Mouse (Mus musculus) cerebellum, postnatal 36 days (tissue): Measurements from ENCODE around the gene Tmco5b.

ENCODE experiments used
- DNase-seq, 2 experiments: peaks; one replicate each; pipeline ENCODE4 v3.0.0; 2021 to 2022; ENCODE audit warnings: mixed read lengths in 2 of 2

Gene Tmco5b

DNA sequence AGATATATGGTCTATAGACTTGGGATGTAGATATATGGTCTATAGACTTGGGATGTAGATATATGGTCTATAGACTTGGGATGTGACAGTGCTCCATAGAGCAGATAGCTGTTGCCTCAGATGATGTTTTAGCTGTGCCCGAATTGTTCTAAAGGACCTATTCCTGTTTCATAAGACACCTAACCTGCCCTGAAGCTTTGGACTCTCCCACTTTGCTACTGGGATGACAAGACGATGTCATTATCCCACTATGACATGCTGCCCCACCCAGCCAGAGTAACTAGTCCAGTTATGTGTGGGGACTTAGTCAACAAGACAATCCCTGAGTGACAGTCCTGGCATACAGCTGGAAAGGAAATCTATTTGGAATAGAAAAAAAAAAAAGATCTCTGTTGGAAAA is at the start of gene Tmco5b:
Gene Tmco5b (plus strand): TSS at position 301 of the 400 bp plus-strand sequence.
- DNase-seq, result no peak

DNA sequence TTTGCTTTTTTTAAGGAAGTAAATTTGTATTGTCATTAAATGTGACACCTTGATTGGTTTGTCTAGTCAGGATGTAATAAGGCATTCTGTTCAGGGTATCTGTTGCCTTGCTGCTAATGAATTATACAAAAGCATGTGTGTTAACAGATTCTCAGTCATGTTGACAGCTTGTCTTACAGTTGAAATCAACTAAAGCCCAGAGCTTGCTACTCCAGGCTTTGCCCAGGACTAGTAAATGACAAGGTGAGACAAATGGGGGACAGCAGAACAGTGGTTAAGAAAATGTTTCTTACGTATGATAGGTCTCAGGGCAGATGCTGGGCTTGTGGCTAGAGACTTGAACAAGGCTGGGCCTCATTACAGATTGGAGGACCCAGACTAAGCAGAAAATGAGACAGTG is 48.5 kb upstream of the Tmco5b start:
- no peak for DNase-seq

DNA sequence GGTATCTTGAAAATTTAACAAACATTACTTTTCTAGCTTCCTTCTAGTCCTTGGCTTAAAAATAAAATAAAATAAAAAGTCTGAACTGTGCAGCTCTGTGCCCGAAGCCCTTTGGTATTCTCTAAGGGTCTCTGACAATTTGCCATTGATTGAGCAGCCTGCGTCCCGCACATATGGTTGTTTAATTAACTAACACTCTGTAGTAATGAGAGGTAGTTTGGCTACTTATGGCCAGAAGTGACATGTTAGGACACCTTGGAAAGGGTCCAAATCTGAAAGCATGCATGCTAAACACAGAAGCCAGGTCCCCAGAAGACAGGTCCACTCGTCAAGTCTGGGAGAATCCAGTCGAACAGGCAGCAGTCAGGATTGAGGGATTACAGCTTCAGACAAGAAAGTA is 46.7 kb upstream of the Tmco5b start:
- no peak for DNase-seq

DNA sequence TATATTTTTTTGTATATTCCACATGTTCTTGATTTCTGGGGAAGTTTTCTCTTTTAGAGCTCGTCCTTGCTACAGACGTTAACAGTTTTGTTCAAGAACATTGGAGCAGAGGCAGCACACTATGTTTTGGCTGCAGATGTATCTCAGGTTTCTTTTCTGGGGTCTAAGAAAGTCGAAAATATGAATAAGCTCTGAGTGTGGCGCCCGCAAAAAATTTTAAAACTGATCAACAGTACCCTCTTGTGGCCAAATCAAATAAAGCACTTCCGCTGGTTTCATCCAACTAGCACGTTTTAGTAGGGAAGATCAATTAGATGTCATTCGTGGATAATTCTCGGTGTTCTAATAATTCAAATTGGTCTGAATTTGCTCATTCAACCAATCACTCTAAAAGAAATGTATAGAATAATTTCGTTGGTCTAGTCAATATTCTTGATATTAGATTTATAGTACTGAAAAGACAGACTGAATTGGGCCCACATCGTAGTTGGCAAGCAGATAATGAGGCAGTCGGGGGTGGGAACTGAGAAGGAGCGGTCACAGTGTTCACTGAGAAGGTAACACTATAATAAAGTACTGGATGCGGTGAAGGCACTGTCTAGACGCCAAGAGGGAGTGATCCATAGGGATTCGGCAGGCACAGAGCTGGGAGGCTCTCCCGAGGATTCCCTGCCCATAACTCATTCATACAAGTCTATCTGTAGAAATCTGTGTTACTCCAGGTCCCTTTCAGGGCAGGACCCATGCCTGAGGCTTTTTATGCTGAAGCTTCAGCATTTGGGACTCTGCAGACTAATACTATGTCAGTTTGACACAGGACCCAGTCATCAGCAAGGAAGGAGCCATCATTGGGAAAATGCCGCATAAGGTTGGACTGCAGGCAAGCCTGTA is 17.1 kb downstream of the Tmco5b start:
- DNase-seq, result peak in 1 of 2 experiments; percentile 54

DNA sequence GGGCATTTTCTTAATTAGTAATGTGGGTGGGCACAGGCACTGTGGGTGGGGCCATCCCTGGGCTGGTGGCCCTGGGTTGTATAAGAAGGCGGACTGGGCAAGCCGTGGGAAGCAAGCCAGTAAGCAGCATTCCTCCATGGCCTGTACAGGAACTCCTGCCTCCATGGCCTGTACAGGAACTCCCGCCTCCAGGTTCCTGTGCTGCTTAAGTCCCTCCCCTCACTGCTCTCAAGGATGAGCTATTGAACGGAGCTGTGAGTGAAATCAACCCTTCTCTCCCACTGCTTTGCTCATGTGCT is 17.7 kb downstream of the Tmco5b start:
- DNase-seq, result no peak

DNA sequence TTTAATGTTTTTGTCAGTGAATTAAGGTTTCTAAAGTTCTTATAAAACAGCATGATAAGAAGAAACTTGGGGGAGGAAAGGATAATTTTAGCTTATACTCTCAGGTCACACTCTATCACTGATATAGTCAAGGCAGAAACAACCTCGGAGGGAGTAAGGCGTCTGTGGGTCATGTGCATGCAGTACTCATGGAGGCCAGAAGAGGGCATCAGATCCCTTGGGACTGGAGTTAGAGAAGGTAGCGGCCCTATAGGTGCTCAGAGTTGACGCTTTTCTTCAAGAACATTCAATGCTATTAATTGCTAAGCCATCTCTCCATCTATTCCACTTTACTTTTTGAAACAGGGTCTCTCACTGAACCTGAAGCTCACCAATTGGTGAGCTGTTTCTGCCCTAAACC is 19.8 kb downstream of the Tmco5b start:
- peak; percentile 81 to 86 for DNase-seq

DNA sequence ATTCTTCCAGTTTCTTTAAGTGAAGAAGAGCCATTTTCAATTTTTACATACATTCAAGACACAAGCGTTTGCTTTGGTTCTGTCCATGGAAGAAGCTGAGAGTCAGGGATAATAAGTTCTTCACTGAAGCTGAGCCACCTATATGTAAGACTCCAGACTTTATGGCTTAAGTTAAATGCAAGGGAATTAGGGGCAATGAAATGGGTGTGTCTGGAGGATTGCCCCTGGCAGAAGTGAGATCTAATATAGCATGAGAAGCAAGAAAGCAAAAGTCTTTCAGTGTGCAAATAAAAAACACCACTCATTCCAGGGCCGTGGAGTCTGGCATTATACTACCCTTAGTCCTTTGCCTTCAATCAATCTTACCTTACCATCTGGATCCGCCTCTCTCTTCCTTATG is 25.7 kb downstream of the Tmco5b start:
- DNase-seq, result no peak

DNA sequence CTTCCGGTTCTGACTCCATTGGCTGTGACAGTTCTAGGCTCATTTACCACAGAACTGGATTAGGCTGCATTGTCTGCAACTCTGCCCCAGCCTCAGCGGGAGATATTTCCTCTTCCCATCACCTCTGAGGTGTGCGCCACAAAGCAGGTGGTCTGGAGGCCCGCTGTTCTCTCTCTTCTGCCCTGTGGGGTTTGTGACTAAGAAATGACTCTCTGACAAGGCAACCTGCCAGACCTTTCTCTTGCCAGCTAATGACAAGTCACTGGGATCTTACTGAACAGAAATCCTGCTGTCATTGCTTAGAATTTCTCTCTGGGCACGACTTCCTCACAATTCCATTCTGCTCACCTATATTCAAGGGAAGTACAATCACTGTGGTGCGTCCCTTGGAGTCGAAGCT is 37.5 kb downstream of the Tmco5b start:
- DNase-seq, result peak; percentile 68 to 84

DNA sequence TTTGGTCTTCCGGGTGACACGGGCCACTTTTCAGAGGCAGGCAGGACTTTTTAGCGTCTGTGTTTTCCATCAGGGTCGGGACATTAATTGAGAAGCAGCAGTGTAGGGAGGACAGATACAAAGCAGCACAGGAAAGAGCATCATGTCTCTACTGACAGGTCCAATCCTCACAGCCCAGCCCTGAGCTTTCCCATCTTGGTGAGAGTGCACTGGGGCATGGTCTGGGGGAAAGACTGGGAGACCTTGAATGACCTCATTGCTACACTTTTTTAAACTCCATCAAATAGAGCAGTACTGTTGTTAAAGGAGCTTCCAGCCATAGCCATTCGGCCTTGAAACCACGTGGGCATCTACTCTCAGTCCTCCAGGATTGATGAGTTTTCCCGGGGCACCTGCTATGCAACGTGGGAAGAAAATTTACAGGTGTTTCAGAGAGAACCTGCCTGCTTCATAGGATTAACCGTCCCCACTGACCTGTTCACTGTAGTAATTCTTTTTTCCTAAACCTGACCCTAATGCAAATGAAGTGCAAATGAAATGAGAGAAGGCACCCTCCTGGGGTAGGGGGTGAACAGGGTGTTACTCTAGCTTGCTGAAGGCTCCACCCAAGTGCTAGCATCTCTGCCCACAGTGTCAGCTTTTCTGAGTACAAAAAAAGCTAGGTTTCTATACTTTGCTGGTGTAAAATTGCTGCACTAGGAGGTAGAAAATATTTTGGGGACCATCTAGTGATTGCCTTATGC is 48.4 kb downstream of the Tmco5b start:
- no peak for DNase-seq

DNA sequence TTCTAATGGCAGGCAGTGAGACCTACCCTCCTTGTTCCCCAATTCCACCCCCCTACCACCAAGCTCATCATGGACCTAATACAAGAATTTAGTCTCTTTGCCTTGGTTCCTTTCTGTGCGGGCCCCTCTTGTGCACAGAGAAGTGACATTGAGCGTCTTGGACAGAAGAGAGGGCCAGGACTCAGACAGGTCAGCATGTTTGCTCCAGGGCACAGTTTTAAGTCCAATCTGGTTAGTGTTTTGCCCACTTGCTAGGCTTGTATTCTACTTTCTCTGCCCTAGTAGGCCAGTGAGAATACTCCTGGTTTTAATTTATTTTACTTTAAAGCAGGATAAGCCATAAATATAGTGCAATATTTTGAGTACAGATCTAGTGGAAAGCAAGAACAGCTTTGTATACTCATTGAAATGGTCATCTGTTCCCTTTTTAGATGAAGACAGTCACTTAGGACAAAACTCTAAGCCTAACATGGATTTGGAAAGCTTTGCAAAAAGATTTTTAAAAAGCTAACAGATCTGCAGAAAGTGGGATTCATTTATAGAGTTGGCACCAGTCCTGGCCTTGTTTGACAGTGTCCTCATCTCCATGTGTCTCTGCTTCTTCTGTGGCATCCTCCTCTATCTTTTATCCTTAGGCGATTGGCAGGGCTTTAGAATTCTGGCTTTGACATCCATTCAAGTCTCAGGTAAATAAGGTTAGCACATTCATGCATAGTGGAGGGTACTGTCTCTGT is 50.2 kb downstream of the Tmco5b start:
- no peak for DNase-seq

DNA sequence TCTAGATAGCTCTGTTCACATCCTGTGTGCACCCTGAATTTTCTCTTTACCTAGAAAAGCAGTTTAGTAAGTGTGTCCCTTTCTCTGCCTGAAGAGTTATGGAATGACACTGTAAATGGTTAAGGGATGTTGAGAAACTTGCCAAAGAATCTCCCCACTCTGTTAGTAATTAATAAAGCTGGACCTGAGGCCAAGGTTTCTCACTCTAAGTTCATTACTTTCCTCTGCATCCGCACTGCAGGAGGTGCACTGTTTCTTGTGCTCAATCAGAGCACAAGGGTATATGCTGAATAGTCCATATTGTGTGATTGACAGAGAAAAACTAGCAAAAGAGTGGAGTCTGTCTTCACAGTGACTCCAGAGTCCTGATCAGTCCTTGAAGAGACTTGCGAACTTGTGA is 59.0 kb downstream of the Tmco5b start:
- DNase-seq, result no peak
